Mouse (Mus musculus) E14TG2a.4 (cell line): ENCODE measurements at regions not wholly inside any gene's neighbourhood (a gene's known extent, or its start where the extent isn't known, plus 50 kb on each side); places are given as distances from the start of the nearest gene placed in this dataset.

Experiments
- CTCF ChIP-seq: conservative IDR thresholded peaks from 2 replicates; pipeline ENCODE4 v1.5.1; 2014; ENCODE audit warnings: low read length
- NANOG ChIP-seq: IDR thresholded peaks from 2 replicates; pipeline ENCODE4 v1.6.1; 2014; ENCODE audit warnings: borderline replicate concordance, low read length, mixed read lengths
- POU5F1 ChIP-seq: IDR thresholded peaks from 2 replicates; pipeline ENCODE4 v1.6.1; 2014; ENCODE audit warnings: low read length, borderline replicate concordance

GRCm38 (mm10) chr13:10710909-10711308 is 350.3 kb upstream of the Chrm3 start:
- no peak for TF ChIP-seq CTCF
- no peak for TF ChIP-seq POU5F1
- TF ChIP-seq NANOG = no peak
